9 mouse cellular contexts compared by ENCODE assay signal in the genomic region with DNA sequence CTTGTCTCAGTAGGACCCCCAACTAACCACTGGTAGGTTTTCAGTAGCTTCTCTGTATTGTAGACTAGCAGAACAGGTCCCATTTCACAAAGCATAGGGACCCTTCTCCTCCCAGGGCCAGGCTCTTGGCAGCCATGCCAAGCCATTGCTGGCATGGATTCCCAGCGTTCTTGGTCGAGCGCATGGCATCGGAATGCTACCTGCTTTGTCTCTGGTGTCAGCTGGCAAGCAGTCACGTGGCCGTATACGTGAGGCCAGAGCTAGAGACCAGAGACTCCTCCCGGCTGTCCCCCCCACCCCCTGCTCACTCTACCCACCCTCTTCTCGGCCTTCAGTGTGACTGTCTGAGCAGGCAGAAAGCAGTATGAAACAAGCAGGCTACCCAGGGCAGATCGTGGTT. TPM values are rescaled to one million over a fixed set of nuclear protein-coding genes. Genes with fewer than 3 reads are reported as not detected.
DNase-seq lines count a peak whose midpoint lies in the region; ATAC-seq and TF ChIP-seq lines count a peak whose summit lies in the region.
"Had no signal": no experiment of that assay in that cellular context is flagged by ENCODE, and none has a peak within 500 bp of the region (broad histone marks: within the 10 kb centered on the region; RNA-seq: fewer than 3 reads in every experiment).

No protein-coding gene starts in this region.

- H3K36me3 ChIP-seq in C2C12 (ENCODE audit: control insufficient read depth, insufficient read depth), result peaks cover 91% of the 10 kb centered on the region
- H3K36me3 ChIP-seq: embryonic facial prominence, embryonic 12.5 days had no signal

- no peaks in the 10 kb centered on the region for H3K27me3 ChIP-seq in C2C12 (ENCODE audit: control insufficient read depth, insufficient read depth, insufficient read length)

- H3ac ChIP-seq in C2C12 (ENCODE audit: control insufficient read depth, insufficient read length, low read depth), result peak overlapping the region; percentile 84

- DNase-seq in frontal cortex, adult 2 months (ENCODE audit: extremely low spot score in 1 of 2, low spot score in 1 of 2), result peak; percentile 54 to 76
- DNase-seq in frontal cortex, postnatal 14 days (ENCODE audit: low spot score in 2 of 2), result no peak
- peak; percentile 95 to 96 for DNase-seq in cerebellum, postnatal 14 days
- DNase-seq in kidney, postnatal 14 days, result peak; percentile 80
- peak; percentile 85 to 91 for DNase-seq in right cerebral cortex, postnatal 10 days (ENCODE audit: low spot score in 2 of 2)
- no peak for DNase-seq in thymus, adult 18-20 months

- peak overlapping the region; percentile 99 for H3K4me3 ChIP-seq in C2C12 (ENCODE audit: insufficient read depth, poor library complexity, severe bottlenecking)
- H3K4me3 ChIP-seq: embryonic facial prominence, embryonic 12.5 days had no signal

- TF ChIP-seq CTCF in C2C12 (IDR thresholded peaks at IDR 0.05; ENCODE audit: control insufficient read depth, insufficient read depth, insufficient read length), result no peak

- peaks cover 100% of the 10 kb centered on the region for H3K79me2 ChIP-seq in C2C12 (ENCODE audit: control insufficient read depth, insufficient read depth)

- peaks cover 99% of the 10 kb centered on the region for H3K79me3 ChIP-seq in C2C12 (ENCODE audit: low read depth)

- no peak for ATAC-seq in monocyte, adult 5-6 weeks (replicated peaks; ENCODE audit: insufficient number of reproducible peaks, low FRiP score, low TSS enrichment, poor library complexity, severe bottlenecking)

TF ChIP-seq in C2C12, 6 proteins besides CTCF, POLR2A, EP300 and RAD21:
- TF ChIP-seq CEBPB (IDR thresholded peaks at IDR 0.05; ENCODE audit: low read depth), result no peak
- no peak for TF ChIP-seq FOSL1 (IDR thresholded peaks at IDR 0.05; ENCODE audit: insufficient read depth, low read length, poor library complexity, severe bottlenecking)
- peak; percentile 96 for TF ChIP-seq USF1 (IDR thresholded peaks at IDR 0.05; ENCODE audit: low read depth)
- TF ChIP-seq MYOG (IDR thresholded peaks at IDR 0.05; ENCODE audit: control insufficient read depth, extremely low read depth, insufficient read length), result no peak
- peak; percentile 98 for TF ChIP-seq MAX (IDR thresholded peaks at IDR 0.05)
- peak; percentile 44 for TF ChIP-seq MYOD1 (IDR thresholded peaks at IDR 0.05; ENCODE audit: control insufficient read depth, insufficient read length, low read depth)

RNA-seq across cellular contexts. Expression of a gene that starts 56.9 kb away (rescaled TPM):
- 1.4 and 1.5 TPM in 2 replicates for polyA plus RNA-seq in frontal cortex, adult 2 months (2012; rRNA removed)
- 0.08 TPM for polyA plus RNA-seq in C2C12 (2012; fragmentation: generic; extraction: Trizol)
- total RNA-seq in monocyte, adult 5-6 weeks (2017), result not detected in 3 replicates

Comparison
In these comparisons a context has a peak if more than half of its experiments do, and no peak if none do; other contexts are left out.
1. DNase-seq: peak in frontal cortex, adult 2 months (2 of 2), cerebellum, postnatal 14 days (2 of 2), kidney, postnatal 14 days (single experiment) and right cerebral cortex, postnatal 10 days (2 of 2); none in frontal cortex, postnatal 14 days (0 of 2) and thymus, adult 18-20 months (0 of 2).